Mouse (Mus musculus) small intestine, adult 2 months (tissue): ENCODE measurements around the gene Tmprss11e.

ENCODE experiments used
- CTCF ChIP-seq: fragments of 200-500 bp; IDR thresholded peaks from 2 replicates; pipeline ENCODE4 v1.5.1; 2012; ENCODE audit warnings: low read depth, mild to moderate bottlenecking, control low read depth, inconsistent platforms, low read length, moderate library complexity, mixed read lengths; ENCODE audit not compliant: insufficient replicate concordance, insufficient read length; ENCODE audit errors: extremely low read depth
- POLR2A ChIP-seq: fragments of 200-500 bp; IDR thresholded peaks from 2 replicates; pipeline ENCODE4 v1.6.1; 2012; ENCODE audit warnings: low read depth, mild to moderate bottlenecking, control low read depth, inconsistent platforms, low read length, moderate library complexity

DNA sequence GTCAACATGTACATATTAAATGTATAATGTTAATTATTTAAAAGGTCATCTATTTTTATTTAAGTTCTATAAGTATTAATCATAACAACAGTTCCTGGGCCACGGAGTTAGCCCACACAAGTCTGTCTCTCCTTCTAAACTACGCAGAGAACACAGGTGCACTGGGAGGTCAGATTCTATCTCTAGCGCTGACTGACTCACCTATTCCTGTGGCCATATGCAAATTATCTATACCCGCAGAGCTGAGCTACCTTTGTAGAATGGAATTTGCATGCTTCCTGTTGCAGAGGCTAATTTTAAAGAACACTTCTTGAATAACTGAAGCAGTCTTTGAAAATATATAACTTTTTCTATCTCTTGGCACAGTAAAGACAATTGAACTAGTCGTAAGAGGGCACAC is 4.5 kb downstream of the Tmprss11e start:
- TF ChIP-seq CTCF (no peak), POLR2A (no peak)
